Mouse (Mus musculus): Measurements from ENCODE around the gene Spata25.
"Not testable (repeated sequence)": the region's sequence is repeated elsewhere in the genome, so short reads cannot be mapped to it uniquely, and the experiment has no call there.

The Spata25 gene

DNA sequence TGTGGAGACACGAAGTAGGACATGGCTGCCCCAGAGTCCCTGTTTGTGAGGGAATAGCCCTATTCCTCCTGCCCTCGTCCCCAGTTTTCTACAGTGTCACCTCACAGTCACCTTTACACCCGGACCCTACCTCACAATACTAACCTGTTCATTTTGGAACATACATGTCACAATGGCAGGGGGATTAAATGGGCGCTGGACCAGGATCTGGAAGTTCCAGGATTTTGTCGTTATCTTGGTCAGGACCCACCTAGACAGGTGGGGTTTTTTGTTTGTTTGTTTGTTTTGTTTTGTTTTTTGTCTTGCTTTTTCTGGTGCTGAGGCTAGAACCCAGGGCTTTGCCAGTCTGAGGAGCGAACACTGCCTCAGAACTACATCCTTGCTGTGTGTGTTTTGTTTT lies at the start of gene Spata25:
Spata25 (minus strand) TSS at position 101 of the 400 bp plus-strand sequence.
- no peak for DNase-seq (ENCODE audit: low spot score)

DNA sequence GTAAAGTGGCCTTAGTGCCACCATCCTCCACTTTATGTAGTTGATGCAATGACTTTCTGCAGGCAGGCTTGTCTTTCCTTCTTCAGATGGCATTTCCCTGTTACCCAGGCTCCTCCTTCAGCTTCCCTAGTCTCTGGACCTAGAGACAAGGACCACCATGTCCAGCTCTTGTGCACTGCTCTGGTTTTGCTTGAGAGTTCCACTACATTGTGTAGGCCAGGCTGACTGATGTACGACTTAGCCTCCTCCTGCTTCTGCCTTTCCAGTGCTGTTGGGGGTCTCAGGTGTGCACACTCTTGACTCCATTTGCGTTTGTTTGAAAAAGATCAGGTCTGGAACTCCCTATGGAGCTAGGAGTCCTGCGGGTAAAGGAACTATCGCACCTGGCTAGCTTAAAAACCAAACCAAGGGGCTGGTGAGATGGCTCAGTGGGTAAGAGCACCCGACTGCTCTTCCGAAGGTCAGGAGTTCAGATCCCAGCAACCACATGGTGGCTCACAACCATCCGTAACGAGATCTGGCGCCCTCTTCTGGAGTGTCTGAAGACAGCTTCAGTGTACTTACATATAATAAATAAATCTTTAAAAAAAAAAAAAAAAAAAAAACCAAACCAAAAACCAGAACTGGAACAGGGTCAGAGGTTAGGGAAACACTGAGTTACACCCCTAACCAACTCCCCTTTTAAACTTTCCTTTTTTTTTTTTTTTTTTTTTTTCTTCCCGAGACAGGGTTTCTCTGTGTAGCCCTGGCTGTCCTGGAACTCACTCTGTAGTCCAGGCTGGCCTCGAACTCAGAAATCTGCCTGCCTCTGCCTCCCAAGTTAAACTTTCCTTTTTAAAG lies 49.3 kb upstream of the Spata25 start:
- not testable (repeated sequence) for DNase-seq (ENCODE audit: low spot score)

DNA sequence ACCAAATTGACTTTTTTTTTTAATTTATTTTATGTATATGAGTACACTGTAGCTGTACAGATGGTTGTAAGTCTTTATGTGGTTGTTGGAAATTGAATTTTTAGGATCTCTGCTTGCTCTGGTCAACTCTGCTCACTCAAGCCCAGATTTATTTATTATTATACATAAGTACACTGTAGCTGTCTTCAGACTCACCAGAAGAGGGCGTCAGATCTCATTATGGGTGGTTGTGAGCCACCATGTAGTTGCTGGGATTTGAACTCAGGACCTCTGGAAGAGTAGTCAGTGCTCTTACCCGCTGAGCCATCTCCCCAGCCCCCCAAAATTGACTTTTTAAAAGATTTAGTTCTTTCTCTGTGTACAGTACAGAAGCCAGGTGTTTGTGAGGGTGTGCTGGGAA lies 47.3 kb upstream of the Spata25 start:
- DNase-seq (ENCODE audit: low spot score), result not testable (repeated sequence)

DNA sequence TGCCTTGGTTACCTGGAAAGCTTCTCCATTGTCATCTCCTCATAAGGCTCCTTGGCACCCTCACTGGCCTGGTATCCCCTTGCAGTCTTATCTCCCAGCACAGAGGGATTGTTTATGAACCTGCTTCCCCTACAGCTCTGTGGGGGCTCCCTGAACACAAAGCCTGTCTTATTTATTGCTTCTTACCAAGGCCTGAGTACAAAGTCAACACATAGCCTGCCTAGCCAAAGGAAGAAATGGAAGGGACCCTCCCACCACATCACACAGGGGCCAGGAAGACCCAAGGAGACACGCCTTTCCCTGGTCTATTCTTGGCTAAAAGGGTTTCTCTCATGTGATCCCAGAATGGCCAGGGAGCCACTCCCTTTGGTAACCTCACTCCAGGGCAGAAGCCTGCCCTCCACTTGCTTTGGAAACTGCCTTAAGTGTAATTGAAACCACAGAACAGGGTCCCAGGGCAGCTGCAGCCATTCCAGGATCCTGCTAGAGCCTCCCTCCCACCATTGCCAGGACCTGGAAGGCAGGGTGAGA lies 46.0 kb upstream of the Spata25 start:
- DNase-seq (ENCODE audit: low spot score), result no peak

DNA sequence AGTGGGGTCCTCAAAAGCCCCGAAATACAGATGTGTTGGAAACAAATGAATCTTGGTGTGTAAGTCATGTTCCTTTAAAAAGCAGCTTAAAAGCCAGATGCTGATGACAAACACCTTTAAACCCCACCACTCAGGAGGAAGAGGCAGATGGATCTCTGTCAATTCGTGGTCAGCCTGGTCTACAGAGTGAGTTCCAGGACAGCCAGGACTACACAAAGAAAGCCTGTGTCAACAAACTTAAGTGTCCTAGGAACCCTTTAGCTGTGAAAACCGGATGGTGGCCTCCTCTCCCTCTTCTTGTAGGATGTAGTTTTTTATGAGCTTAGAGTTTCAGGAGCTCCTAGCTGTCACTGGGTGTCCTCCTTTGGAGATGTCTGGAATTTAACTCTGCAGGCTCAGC lies 45.3 kb upstream of the Spata25 start:
- no peak for DNase-seq (ENCODE audit: low spot score)

DNA sequence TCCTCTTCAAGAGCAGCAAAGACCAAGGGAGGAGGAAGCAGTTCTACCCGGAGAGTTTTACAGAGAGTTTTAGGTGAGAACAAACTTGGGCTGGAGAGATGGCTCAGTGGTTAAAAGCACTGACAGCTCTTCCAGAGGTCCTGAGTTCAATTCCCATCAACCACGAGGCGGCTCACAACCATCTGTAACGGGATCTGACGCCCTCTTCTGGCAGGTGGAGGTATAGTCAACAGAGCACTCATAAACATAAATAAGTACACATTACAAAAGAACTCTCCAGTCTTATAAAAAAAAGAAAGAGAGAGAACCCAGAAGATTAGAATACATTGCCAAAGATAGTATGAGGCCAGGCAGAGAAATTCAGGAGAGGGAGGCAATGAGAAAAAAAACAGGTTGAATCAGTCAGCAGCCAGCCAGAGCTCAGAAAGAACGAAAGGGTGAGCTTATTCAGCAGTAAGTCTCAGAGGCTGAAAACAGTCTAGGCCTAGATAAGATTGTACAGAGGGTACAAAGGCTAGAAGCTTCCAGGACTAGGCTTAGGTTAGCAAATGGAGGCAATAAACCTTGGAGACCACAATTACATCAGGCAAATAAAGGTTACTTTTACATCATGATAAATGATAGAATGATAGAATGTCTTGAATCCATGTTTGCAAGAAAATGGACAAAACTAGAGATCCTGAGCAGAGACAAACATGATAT lies 43.4 kb upstream of the Spata25 start:
- DNase-seq (ENCODE audit: low spot score), result no peak

DNA sequence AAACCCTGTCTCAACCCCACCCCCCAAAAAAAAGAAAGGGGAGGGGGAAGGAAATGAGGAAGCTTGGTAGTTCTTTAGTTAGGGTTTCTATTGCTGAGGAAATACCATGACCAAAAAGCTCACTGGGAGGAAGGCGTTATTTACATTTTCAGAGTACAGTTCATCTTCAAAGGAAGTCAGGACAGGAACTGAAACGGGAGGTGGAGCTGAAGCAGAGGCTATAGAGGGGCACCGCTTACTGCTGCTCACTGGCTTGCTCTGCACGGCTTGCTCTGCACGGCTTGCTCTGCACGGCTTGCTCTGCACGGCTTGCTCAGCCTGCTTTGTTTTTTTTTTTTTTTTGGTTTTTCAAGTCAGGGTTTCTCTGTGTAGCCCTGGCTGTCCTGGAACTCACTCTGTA lies 40.2 kb upstream of the Spata25 start:
- no peak for DNase-seq (ENCODE audit: low spot score)

DNA sequence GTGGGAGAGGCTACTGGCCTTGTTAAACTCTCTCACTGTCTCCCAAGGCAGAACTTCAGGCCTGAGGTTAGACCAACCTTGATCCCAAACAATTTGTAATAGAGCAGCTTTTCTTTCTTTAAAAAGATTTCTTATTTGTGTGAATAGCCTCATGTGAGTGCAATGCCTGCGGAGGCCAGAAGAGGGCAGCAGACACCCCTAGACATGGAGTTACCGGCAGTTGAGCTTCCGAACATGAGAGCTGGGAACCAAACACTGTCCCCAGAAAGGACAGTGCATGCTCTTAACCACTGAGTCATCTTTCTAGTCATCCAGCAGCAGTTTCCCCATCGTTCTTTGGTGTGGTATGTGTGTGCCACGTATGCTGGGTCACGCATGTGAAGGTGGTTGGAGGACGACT lies 39.2 kb upstream of the Spata25 start:
- no peak for DNase-seq (ENCODE audit: low spot score)

DNA sequence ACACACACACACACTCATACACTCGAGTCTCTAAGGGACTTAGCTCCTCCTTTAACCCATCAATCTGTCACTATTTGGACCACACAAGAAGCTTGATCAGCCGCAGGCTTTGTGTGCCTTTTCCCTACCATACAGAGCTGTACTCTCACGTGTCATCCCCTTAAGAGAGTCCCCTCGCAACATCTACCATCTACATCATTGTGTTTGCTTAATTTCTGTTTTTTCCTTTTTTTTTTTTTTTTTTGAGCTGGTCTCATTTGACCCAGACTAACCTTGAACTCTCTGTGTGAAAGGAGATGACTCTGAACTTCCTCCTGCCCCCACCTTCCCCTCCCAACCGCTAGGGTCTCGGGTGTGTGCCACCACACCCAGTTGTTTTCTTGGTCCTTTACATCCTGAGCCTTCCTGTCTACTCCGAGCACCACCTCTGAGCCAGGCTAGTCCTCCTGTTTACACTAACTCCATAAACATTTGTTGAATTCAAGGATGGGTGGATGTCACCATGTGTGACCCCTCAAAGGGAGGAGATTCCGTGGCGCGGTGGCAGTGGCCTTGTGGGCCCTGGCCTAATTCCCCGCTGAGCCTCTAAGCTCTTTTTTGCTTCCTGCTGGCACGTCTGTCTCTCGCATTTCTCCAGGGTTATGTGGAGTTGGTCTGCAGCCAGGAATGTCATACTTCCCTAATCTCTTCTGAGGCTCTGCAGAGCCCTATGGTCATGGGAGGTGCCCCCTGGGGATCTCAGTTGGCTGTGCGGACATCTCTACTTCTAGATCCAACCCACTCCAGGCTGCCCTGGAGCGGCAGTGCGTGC lies 38.6 kb upstream of the Spata25 start:
- no peak for DNase-seq (ENCODE audit: low spot score)

DNA sequence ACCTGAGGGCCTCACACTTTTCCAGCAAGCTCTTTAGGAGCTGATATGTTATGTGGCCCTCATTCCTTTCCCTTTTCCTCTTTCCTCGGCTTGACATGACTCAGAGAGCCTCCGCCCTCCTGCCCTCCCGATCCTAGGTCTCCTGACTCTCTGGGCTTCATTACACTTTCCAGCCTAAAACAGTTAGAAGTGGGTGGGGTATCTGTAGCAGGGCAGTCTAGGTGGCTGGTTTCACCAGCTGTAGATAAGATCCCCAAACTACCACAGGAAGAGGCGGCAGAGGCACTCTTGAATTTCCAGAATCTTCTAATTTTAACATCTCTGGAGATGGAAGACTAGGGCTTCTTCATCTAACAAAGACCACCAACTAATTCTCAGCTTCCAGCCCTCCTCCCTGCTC lies 36.3 kb upstream of the Spata25 start:
- no peak for DNase-seq (ENCODE audit: low spot score)

DNA sequence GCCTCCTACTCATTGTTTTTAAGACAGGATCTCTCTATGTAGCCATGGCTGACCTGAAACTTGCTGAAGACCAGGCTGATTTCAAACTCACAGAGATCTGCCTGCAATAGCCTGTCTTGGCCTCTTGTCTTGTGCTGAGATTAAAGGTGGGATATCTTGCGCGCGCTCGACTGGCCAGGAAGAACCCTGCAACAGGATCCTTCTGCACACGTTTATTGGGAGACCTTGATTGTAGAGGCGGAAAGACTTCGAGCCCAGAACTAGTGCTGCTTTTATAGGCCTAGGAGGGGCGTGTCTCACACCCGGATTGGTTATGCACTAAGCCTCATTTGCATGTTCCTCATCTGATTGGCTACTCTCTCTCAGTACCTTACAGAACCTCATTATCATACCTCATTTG lies 35.1 kb upstream of the Spata25 start:
- not testable (repeated sequence) for DNase-seq (ENCODE audit: low spot score)

DNA sequence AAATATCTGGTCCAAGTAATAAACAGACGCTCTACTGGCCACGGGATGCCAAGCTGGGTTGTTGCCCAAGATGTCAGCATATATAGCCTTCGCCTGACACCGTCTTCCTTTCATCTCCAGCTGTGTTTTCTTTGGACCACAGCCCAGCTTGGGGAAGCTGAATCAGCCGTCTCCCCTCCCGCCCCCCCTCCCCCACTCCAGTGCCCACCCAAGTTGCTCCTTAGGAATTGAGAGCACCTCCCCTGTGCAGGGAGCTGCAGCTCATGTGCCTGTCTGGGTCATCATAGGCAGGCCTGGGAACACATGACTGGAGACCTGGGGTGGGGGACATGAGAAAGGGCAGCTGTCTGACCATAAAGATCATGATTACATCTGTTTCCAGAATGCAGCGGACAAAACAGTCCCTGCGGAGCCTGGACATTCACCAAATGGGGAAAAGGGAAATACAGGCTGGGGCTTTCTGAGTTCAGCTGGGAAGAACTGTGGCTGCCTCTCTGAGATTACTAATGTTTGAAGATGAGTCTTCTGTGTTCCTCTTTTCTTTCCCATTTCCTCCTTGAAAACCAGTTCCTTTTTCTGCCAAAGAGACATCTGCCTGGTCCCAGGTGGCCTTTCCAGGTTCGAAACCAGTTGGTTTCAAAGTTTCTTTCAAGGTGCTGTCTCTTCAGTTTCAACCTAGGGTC lies 34.0 kb upstream of the Spata25 start:
- no peak for DNase-seq (ENCODE audit: low spot score)

DNA sequence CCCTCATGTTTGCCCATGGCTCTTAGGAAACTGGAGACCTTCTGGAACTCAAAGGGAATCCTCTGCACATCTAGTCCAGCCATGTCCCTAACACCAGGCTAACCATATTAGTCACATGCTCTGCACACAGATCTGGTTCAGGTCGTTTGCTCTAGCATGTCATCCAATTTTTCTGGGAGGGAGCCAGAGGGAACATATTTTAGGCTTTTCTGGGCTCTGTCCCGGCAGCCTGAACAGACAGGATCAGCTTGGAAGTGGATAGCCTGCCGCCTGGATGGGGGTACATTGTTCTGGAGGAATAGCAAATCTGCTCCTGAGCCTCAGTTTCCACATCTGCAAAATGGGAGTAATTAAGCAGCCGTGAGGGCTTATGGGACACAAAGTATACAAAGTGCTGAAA lies 32.8 kb upstream of the Spata25 start:
- no peak for DNase-seq (ENCODE audit: low spot score)

DNA sequence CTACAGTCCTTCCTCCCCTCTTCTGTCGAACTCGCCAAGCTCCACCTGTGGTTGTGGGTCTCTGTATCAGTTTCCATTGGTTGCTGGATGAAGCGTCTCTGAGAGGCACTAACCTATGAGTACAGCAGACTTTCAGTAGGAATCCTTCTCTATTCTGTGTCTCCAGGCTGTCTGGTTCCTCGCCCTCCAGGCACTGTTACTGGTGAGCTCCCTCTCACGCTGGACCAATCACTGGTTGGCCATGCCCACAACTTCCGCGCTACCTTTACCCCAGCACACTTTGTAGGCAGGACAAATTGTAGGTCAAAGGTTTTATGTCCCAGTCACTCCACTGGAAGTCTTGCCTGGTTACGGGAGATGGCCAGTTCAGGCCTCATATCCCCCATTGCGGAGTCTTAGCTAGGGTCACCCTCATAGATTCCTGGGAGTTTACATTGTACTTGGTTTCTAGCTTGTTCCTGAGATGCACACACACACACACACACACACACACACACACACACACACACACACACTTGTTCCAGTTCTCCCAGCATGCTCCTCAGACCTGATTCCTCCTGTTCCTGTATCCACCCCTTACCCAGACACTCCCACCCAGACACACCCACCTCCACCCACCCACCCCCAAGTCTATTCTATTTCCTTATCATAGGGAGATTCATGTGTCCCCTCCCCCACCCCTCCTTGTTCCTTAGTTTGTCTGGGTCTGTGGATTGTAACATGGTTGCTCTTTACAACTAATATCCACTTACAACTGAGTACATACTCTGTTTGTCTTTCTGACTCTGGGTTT lies 31.5 kb upstream of the Spata25 start:
- no peak for DNase-seq (ENCODE audit: low spot score)

DNA sequence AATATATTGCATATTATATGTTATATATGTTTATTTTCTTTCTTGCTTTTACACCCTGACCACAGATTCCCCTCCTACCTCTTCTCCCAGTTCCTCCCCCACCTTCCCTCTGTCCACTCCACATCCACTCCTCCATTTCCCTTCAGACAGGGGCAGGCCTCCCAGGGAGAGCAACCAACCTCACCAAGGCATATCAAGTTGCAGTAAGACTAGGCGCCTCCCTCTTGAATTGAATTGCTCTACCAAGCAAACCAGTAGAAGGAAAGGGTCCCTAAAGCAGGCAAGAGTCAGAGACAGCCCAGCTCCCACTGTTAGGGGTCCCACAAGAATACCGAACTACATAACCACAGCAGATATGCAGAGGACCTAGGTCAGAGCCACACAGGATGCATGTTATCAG lies 30.8 kb upstream of the Spata25 start:
- DNase-seq (ENCODE audit: low spot score), result no peak

DNA sequence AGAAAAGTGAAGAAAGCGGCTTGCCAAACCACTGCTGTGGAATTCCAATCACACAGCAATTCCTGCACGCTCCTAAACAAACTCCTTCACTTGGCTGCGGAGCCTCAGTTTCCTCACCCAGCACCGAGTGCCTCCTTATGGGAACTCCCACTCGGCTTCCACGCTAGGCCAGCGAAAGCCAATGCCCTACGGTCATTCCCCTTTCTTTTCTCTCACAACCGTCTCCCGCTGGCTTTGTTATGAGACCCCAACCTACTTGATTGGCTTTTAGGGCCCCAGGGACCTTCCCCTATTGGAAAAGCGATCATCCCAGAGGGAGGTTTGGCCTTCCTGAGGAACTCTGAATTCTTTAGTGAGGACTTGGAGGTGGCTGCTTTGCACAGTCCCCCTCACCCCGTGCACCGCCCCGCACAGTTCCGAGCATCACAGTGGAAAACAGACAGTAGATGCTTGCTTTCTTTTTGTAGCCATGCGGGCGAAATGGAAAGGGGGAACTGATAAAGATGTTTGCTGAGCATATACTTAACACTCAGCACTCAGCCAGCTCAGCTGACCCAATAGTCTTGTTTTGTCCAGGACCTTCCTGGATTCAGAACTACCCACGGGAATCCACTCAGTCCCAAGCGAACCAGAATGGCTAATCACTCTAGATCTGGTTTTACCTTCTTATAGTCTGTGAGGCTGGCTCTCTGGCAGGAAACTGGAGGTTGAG lies 29.7 kb upstream of the Spata25 start:
- no peak for DNase-seq (ENCODE audit: low spot score)

DNA sequence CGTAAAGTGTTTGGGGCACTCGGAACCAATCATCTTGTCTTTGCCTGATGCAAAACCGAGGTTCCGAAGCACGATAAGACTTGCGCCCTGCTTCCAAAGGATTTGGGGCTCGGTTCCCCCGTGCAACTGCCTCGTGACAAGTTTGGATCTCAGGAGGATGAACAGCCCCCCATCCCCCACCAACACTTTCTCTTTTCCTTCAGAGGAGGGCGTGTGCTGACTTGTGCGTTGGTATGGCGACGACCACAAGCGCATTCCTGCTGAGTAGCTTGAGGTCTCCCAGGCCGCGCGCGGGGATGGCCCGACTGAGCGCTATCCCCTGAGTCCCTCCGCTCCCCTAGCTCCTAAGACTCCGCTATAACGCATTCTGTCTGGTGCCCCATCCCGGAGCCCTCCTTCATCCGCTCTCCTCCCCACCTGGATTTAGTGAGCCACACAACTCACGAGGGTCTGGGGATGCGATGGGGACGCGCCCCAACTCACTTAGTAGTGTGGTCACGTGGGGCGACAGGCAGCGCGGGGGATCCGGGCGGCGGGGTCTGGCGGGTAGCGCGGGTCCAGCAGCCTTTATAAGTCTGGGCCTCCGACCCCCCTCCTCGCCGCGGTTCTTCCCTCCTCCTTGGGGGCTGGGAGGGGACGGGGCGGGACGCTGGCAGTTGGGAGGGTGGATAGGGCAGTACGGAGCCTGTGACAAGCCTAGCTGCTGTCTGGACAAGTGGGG lies 28.9 kb upstream of the Spata25 start, which contains the start of gene Pltp:
Pltp (minus strand) TSS at position 611 of the 721 bp plus-strand sequence.
- DNase-seq (ENCODE audit: low spot score), result no peak

DNA sequence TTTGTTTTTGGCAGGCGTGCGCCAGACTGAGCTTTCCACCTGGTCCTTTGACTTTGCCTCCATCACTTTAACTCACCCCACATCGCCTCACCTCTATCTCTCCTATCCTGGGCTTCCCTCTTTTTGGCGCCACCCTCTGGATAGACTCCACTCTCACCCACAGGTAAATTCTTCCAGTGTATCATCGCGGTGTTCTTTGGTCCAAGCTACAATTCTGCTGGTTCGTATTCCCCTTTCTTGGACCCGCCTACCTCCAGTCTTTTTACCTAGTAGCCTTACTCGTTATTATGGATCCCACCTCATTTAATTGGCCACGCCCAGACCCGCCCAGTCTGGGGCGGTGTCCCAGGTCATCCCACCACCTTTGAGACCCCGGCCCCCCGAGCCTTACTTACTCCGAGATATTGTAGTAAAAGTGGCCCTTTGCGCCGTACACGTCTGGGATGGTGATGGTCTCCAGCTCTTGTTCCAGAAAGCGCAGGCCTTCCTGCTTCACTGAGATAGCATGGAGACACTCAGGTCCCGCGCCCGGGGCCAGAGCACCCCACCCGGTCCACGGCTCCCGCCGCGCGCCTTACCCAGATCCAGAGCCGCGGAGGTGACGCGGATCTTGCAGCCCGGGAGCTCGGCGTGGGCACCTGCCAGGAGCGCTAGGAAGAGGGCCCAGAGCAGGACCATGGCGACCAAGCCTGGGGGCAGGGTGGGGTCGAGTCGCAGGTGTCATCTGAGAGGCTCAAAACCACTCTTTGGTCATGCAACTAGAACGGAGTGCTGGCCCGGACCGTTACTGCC lies 28.2 kb upstream of the Spata25 start:
- no peak for DNase-seq (ENCODE audit: low spot score)

DNA sequence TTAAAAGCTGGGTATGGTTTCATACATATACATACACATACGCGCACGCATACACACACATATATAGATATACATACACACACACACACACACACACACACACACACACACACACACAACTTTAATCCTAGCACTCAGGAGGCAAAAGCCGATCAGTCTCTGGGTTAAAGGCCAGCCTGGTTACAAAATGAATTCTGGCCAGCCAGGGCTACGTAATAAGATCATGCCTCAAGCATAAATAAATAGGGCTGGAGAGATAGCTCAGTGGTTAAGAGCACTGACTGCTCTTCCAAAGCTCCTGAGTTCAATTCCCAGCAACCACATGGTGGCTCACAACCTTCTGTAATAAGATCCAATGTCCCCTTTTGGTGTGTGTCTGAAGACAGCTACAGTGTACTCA lies 27.2 kb upstream of the Spata25 start:
- not testable (repeated sequence) for DNase-seq (ENCODE audit: low spot score)

Measured in urinary bladder, postnatal 10 days (tissue).